Mouse (Mus musculus) hindbrain, embryonic 13.5 days (tissue): ENCODE measurements at regions not wholly inside any gene's neighbourhood (a gene's known extent, or its start where the extent isn't known, plus 50 kb on each side); places are given as distances from the start of the nearest gene placed in this dataset.

Experiments used
- ATAC-seq: fragments of 200-750 bp; cut with Nextera tagmentation; 2 replicates; pipeline ENCODE4 v1.8.0; 2017; ENCODE audit warnings: moderate TSS enrichment; ENCODE audit not compliant: low FRiP score
- H3K27ac ChIP-seq: fragments of 300-500 bp; sonication (generic); 2 replicates; pipeline ENCODE4 v1.5.1; 2015; ENCODE audit warnings: inconsistent platforms, mild to moderate bottlenecking, moderate library complexity
- H3K27me3 ChIP-seq: fragments of 300-500 bp; sonication (generic); 2 replicates; pipeline ENCODE4 v1.6.1; 2015; ENCODE audit warnings: mild to moderate bottlenecking, inconsistent platforms
- H3K36me3 ChIP-seq: fragments of 300-500 bp; sonication (generic); 2 replicates; pipeline ENCODE4 v1.6.1; 2015; ENCODE audit warnings: mild to moderate bottlenecking, inconsistent platforms
- H3K4me1 ChIP-seq: fragments of 300-500 bp; sonication (generic); replicated peaks from 2 replicates; pipeline ENCODE4 v1.6.1; 2015; ENCODE audit warnings: inconsistent platforms
- H3K4me2 ChIP-seq: fragments of 300-500 bp; sonication (generic); 2 replicates; pipeline ENCODE4 v1.6.1; 2015; ENCODE audit warnings: inconsistent platforms, mild to moderate bottlenecking, moderate library complexity
- H3K4me3 ChIP-seq: fragments of 300-500 bp; sonication (generic); 2 replicates; pipeline ENCODE4 v1.5.1; 2015; ENCODE audit warnings: mild to moderate bottlenecking, inconsistent platforms
- H3K9ac ChIP-seq: fragments of 300-500 bp; sonication (generic); 2 replicates; pipeline ENCODE4 v1.6.1; 2015; ENCODE audit warnings: mild to moderate bottlenecking, inconsistent platforms
- H3K9me3 ChIP-seq: fragments of 300-500 bp; sonication (generic); 2 replicates; pipeline ENCODE4 v1.6.1; 2016; ENCODE audit warnings: inconsistent platforms
- WGBS: fragments of 180-500 bp; shearing (Covaris S2); methylation state at CpG from one replicate; pipeline ENCODE4 v1.1.7; 2015; 5-methylcytosine and 5-hydroxymethylcytosine counted together

DNA sequence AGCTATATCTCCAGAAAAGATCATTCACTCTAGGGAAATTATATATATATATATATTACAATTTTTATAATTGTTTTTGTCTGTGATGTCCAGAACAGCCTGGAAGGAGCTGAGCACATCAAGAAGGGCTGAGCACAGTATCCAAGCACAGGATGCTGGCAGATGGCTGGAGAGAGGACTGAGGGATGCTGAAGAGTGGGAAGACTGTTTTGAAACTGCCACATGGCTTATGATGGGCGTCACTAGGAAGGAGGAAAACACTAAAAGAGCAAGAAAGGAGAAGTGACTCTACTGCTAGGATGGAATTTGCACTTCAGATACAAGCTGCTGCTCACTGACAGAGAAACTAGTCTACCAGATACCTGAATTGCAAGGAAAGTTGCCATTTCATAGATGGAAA is 50.4 kb upstream of the Atg10 start:
- Histone ChIP-seq H3K4me1 (no peaks in the 10 kb centered on the region), H3K9me3 (no peaks in the 10 kb centered on the region), H3K4me3 (no peak overlapping the region), H3K4me2 (no peak overlapping the region), H3K27ac (no peak overlapping the region), H3K27me3 (no peaks in the 10 kb centered on the region), H3K9ac (no peak overlapping the region), H3K36me3 (no peaks in the 10 kb centered on the region)
- ATAC-seq, result no peak
- WGBS, result 88% methylated on average over 1 of the region's 1 CpGs

DNA sequence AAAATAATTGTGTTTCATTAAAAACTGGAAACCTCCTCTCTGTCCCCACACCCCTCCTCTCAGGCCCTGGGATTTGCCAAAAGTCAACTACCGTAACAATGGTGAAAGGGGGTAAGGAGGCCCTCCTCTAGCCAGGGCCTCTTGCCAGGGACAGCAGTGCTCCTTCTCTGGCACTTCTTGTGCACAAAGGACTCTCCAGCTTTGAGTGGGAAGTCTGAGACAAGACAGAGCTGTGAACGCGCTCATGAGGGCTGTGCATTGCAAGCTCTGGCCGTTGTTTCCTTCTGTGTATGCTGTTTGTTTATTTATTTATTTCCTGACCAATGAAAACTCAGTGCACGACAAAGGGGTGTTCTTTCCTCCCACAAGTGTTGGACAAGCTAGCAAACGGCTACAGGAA is 50.8 kb upstream of the Atg10 start:
- Histone ChIP-seq H3K27me3 (no peaks in the 10 kb centered on the region), H3K4me2 (no peak overlapping the region), H3K4me3 (no peak overlapping the region), H3K9ac (no peak overlapping the region), H3K4me1 (no peaks in the 10 kb centered on the region), H3K36me3 (no peaks in the 10 kb centered on the region), H3K9me3 (no peaks in the 10 kb centered on the region), H3K27ac (no peak overlapping the region)
- peak; percentile 79; the same call in 1 of the 2 replicates for ATAC-seq
- WGBS, result 63% methylated on average over 6 of the region's 6 CpGs

DNA sequence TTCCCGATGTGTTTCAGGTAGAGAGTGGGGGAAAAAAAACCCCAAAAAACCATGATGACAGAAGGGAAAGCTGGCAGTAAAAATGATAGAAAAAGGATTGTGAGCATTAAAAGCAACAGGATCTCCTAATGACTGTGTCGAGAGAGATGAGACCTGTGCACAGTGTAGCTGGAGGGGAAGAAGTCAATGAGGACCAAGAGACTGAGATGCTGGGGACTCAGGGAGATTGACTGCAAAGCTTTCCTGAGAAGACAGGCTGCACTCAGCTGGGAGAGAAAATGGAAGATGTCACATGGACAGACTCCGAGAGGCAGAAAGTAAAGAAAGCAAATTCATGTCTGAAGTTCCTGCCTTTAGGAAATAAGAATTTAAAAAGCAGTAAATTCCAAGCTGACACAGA is 55.7 kb upstream of the Atg10 start:
- Histone ChIP-seq H3K27me3 (no peaks in the 10 kb centered on the region), H3K4me1 (no peaks in the 10 kb centered on the region), H3K4me2 (no peak overlapping the region), H3K4me3 (no peak overlapping the region), H3K9ac (no peak overlapping the region), H3K9me3 (no peaks in the 10 kb centered on the region), H3K36me3 (no peaks in the 10 kb centered on the region), H3K27ac (no peak overlapping the region)
- ATAC-seq, result no peak
- WGBS, result 70% methylated on average over 3 of the region's 3 CpGs

GRCm38 (mm10) chr13:91295552-91296170 is 71.9 kb upstream of the Atg10 start:
- WGBS, result 78% methylated on average over 7 of the region's 7 CpGs
- no peak overlapping the region for H3K27ac ChIP-seq
- no peak overlapping the region for H3K4me2 ChIP-seq
- no peak overlapping the region for H3K4me3 ChIP-seq
- 0 out of 2 replicates have a peak overlapping the region, but pooled peaks have one; percentile 6 for H3K9ac ChIP-seq
- H3K9me3 ChIP-seq, result 0 out of 2 replicates have a peak, but pooled peaks cover 3% of the 10 kb centered on the region
- ATAC-seq, result no peak
- H3K36me3 ChIP-seq, result no peaks in the 10 kb centered on the region
- no peaks in the 10 kb centered on the region for H3K27me3 ChIP-seq
- H3K4me1 ChIP-seq, result 0 out of 2 replicates have a peak, but pooled peaks cover 6% of the 10 kb centered on the region

- Histone ChIP-seq H3K4me3 (no peak overlapping the region), H3K4me1 (0 out of 2 replicates have a peak, but pooled peaks cover 6% of the 10 kb centered on the region), H3K9me3 (0 out of 2 replicates have a peak, but pooled peaks cover 3% of the 10 kb centered on the region), H3K4me2 (no peak overlapping the region), H3K27me3 (no peaks in the 10 kb centered on the region), H3K9ac (no peak overlapping the region), H3K27ac (no peak overlapping the region; the same call in 1 of the 2 replicates), H3K36me3 (no peaks in the 10 kb centered on the region)
- 0 out of 2 replicates have a peak, but pooled peaks have one; percentile 24 for ATAC-seq
- 69% methylated on average over 5 of the region's 5 CpGs for WGBS
Measured at GRCm38 (mm10) chr13:91296521-91297160, 72.9 kb upstream of the Atg10 start.

GRCm38 (mm10) chr13:91301849-91302248 is 78.1 kb upstream of the Atg10 start:
- Histone ChIP-seq H3K4me3 (no peak overlapping the region), H3K27ac (no peak overlapping the region), H3K36me3 (no peaks in the 10 kb centered on the region), H3K9me3 (no peaks in the 10 kb centered on the region), H3K4me2 (no peak overlapping the region), H3K27me3 (no peaks in the 10 kb centered on the region), H3K9ac (no peak overlapping the region), H3K4me1 (0 out of 2 replicates have a peak, but pooled peaks cover under 1% of the 10 kb centered on the region)
- WGBS, result 87% methylated on average over 1 of the region's 1 CpGs
- no peak for ATAC-seq

DNA sequence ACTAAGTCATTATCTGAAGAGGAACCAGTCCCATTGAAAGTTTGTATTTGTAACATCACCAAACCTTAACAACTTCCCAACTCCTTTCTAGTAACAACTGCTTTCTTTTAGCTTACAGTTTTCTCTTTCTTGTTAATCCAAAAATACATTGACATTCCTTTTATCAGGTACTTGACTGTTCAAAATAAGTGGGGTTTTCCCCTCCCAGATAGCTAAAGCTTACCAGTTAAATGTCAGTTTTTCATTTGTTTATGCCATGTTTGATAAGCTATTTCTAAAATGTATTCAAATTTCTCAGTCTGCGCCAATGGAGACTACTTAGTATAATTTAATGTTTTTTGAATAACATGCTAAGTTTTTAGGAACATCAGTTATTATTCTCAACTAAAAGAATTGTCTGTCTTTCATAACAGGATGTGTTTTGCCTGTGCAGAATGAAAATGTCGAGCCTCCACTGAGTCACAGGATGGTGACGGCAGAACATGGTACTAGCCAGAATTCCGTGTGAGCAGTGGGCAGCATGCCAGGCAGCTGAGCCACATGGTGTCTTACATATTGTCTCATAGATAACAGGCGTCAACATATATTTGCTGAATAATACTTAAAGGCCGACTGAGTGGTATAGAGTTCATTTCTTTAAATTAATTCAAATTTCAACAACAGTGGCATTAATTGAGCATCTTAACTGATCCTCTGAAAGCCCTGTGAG is 82.1 kb upstream of the Atg10 start:
- WGBS, result 61% methylated on average over 6 of the region's 6 CpGs
- Histone ChIP-seq H3K9me3 (no peaks in the 10 kb centered on the region), H3K9ac (no peak overlapping the region), H3K4me1 (no peaks in the 10 kb centered on the region), H3K4me2 (no peak overlapping the region), H3K4me3 (no peak overlapping the region), H3K27ac (no peak overlapping the region), H3K27me3 (no peaks in the 10 kb centered on the region), H3K36me3 (no peaks in the 10 kb centered on the region)
- no peak for ATAC-seq

DNA sequence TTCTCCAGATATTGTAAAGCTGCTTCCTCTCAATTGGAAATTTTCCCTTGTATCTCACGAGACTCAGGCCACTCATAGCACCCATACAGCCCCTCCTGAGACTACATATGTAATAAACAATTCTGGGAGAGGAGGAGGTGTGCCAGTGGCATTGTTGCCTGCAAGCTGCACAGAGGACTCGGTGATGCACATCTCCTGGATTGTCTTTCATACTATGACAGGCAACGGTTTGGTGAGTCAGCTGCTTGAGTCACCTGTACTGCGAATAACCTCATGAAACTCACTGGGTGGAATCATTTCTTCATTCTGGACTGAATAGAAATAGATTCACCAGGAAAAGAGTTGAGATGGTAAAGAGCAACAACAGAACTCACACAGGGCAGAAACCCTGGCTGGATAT is 82.8 kb upstream of the Atg10 start:
- no peak for ATAC-seq
- H3K27ac ChIP-seq, result no peak overlapping the region
- 83% methylated on average over 4 of the region's 4 CpGs for WGBS

GRCm38 (mm10) chr13:91312905-91313571 is 89.3 kb upstream of the Atg10 start:
- Histone ChIP-seq H3K4me3 (no peak overlapping the region), H3K4me1 (no peaks in the 10 kb centered on the region), H3K36me3 (no peaks in the 10 kb centered on the region), H3K9me3 (no peaks in the 10 kb centered on the region), H3K27ac (no peak overlapping the region), H3K4me2 (no peak overlapping the region), H3K27me3 (no peaks in the 10 kb centered on the region), H3K9ac (no peak overlapping the region)
- no peak for ATAC-seq
- 84% methylated on average over 5 of the region's 5 CpGs for WGBS

More for the DNA sequence above, 82.8 kb upstream of the Atg10 start:
- H3K36me3 ChIP-seq, result no peaks in the 10 kb centered on the region
- no peak overlapping the region for H3K4me3 ChIP-seq
- no peaks in the 10 kb centered on the region for H3K27me3 ChIP-seq
- H3K4me2 ChIP-seq, result no peak overlapping the region
- no peaks in the 10 kb centered on the region for H3K9me3 ChIP-seq
- H3K4me1 ChIP-seq, result no peaks in the 10 kb centered on the region
- no peak overlapping the region for H3K9ac ChIP-seq

- Histone ChIP-seq H3K36me3 (no peaks in the 10 kb centered on the region), H3K4me3 (no peak overlapping the region), H3K4me2 (no peak overlapping the region), H3K9me3 (no peaks in the 10 kb centered on the region), H3K9ac (no peak overlapping the region), H3K4me1 (no peaks in the 10 kb centered on the region), H3K27me3 (no peaks in the 10 kb centered on the region), H3K27ac (no peak overlapping the region)
- WGBS, result 92% methylated on average over 6 of the region's 6 CpGs
- ATAC-seq, result no peak
Measured at GRCm38 (mm10) chr13:91322331-91322730, 98.6 kb upstream of the Atg10 start.

- H3K4me2 ChIP-seq, result no peak overlapping the region
- H3K9ac ChIP-seq, result no peak overlapping the region
- 93% methylated on average over 3 of the region's 3 CpGs for WGBS
- no peak overlapping the region for H3K4me3 ChIP-seq
- ATAC-seq, result no peak
- no peaks in the 10 kb centered on the region for H3K36me3 ChIP-seq
- no peaks in the 10 kb centered on the region for H3K4me1 ChIP-seq
- H3K27ac ChIP-seq, result no peak overlapping the region
- no peaks in the 10 kb centered on the region for H3K9me3 ChIP-seq
- no peaks in the 10 kb centered on the region for H3K27me3 ChIP-seq
Measured at GRCm38 (mm10) chr13:91326834-91327233, 103.1 kb upstream of the Atg10 start.

- Histone ChIP-seq H3K4me2 (no peak overlapping the region), H3K4me1 (no peaks in the 10 kb centered on the region), H3K4me3 (no peak overlapping the region), H3K27me3 (no peaks in the 10 kb centered on the region), H3K9ac (no peak overlapping the region), H3K36me3 (no peaks in the 10 kb centered on the region), H3K9me3 (0 out of 2 replicates have a peak, but pooled peaks cover 2% of the 10 kb centered on the region), H3K27ac (no peak overlapping the region)
- ATAC-seq, result no peak
Measured at GRCm38 (mm10) chr13:91334283-91334682, 110.5 kb upstream of the Atg10 start.
